Mouse (Mus musculus) kidney, adult 18-20 months (tissue): ENCODE results near the gene Gak.
"Not testable (repeated sequence)": the region's sequence is repeated elsewhere in the genome, so short reads cannot be mapped to it uniquely, and the experiment has no call there.

Source experiments
- DNase-seq: peaks from one replicate; pipeline ENCODE4 v3.0.0; 2021

The Gak gene

DNA sequence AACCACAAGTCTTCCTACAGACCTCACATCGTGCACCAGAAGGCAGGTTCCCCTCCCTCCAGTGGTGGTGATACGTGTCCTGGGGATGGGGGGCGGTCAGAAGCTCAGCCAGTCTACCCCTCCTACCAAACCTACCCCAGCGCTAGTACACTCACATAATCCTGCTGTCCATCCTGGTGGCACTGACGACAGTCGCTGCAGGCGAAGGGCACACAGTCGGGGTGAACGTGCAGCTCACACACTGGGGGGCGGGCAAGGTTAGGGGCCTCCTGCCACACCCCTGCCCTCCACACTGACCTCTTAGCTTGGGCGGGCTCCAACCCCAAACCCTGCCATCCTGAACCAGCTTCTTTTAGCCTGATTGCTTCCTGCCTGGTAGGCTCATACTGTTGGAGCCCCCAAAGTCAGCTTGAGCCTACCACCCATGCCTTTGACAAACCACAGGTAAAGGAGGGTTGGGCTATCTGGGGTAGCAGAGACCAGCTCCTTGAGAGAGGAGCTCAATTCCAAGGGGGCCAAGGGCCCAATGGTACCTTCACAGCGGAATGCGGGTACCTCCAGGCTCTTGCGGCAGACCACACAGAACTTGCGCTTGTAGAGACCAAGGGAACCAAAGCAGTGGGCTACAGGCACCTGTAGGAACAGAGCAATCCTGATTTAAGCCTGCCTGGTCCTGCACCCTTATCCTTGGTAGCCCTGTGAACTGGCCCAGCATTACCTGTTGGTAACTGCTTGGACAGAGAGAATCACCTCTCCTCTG lies 26.5 kb upstream of the Gak start:
- DNase-seq: no peak

DNA sequence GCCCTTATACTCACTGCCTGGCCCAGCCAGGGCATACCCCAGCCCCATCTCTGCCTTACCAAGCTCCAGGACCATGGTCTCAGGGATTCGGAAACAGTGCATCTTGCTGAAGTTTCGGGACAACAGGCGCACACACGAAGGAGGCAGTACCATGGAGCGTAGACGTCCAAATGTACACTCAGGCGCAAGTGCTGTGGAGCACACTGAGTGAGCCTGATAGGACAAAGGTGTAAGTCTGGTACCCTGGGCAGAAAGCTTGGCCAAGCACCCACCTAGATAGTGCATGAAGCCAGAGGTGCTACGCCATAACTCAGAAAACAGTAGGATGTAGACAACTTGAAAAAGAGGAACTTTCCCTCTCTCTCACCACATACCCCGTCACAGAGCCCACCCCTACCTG lies 25.8 kb upstream of the Gak start:
- DNase-seq: no peak

DNA sequence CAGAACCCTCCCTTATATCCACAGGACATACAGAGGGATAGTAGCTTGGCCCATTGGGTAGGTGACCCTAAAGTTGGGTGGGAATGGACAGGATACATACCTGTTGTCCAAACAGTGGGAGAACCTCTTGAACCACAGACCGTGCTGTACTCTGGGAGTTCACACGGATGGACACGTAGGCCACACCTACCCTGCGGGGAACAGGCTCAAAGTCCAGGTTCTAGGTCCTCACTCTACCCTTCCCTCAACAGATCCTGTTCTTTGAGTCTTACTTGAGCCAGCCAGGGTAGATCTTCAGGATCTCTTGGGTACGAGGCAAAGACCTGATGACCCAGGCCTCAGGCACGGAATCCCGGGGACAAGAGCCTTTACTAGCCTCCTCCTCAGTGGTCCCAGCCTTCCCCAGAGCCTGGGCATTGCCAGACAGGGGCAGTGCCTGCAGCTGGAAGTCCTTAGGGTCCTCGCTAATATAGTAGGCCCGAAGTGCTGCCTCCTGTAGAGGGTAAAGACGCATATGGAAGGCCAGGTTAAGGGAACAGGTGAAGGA lies 25.0 kb upstream of the Gak start:
- peak; percentile 60 for DNase-seq

DNA sequence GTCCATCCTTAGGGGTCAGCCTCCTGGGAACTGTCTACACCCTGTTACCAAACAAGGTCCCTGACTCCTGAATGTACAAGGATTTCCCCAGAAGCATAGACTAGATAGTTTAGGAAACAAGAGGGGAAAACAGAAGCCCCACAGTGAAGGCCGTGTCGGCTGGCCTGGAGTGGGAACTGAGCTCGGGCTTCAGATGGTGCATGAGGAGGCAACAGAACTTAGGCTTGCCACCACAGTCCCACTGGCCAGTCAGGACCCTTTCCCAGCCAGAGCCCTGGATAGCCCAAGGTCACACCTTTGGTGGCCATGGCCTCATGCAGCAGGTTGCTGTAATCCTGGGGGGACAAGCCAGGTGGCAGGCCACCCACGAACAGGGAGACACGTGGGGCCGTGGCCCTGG lies 23.8 kb upstream of the Gak start:
- DNase-seq: no peak

DNA sequence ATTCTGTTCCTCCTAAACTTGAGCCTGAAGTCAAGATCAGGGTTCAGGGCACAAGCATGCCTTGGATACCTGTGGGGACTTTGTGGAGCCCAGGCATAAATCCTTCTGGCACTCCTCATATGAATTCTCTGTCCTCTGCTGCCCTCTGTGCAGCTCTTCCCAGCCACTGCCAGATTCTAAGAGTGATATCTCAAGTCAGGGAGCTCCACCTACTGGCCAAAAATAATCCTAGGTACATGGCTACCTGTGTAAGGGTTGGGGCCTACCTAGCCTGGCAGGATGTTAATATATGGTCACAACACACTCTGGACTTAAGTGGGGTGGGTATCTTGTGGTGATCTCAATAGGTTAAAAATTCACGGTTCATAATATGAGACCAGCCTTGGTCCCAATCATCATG lies 22.3 kb upstream of the Gak start:
- DNase-seq: peak; percentile 65

DNA sequence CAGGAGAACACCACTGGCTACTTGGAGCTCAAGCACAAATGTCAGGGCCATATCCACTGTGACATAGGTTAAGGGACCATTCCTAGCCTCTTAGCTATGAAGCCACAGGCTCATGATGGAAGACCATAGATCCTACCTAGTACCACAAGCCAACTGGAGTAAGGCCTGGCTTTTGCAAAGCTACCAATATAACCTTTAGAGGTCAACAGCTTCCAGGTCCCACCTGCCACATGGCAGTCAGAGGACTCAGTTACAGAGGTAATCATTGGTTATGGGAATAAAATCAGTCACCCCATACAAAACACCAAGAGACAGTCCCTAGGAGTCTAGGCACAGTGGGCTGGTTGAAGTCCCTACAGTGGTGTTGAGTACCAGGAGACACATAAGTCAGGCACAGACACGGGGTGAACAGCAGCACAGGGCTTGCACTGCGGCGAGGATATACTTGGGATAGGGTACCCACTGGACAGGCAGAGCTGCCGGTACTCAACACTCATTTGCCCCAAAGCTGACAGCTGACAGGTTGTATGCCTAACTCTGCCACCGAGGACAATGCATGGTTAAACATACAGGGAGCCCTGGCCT lies 21.7 kb upstream of the Gak start:
- DNase-seq: no peak

DNA sequence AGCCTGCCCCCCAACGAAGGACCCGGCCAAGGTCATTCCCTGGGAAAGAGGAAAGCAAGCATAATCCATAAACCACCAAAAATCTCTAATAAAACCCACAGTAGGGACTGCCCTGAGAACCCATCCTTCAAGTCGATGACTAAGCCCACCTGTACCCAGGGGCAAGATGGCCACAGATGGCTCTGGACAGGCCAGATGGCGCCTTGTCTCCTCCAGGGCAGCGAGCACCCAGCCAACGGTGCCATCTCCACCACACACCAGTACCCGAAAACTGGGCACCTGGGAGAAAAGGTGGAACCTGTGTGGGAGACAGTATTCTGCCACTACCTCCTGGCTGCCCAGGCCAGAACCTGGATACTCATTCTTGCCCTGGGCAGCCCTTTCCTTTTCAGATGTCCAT lies 20.8 kb upstream of the Gak start:
- no peak for DNase-seq

DNA sequence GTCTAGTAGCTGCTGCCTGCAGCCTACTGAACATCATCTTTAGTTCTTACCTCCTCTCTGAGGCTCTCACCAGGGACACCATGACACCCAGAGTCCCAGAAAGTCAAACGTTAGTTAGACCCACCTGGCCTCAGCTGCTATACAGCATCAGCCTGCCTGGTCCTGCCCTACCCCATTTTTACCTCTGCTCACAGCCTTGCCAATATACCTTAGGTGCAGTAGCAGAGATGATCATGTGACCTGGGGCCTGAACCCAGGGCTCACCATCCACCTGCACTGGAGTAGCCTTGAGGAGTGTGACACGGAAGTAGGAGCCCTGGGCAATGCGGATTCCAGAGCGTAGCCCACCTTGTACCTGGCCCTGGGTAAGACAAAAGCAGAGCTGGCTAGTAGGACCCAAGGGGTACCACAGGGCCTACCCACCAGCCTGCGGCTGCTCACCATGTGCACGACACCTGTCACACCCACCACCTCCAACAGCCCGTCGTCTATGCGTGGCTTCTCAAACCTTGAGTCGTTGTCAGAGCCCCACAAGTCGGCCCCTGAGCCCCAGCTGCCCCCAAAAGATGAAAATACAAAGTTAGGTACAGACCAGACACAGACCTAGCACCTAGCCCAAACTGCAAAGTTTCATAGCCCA lies 19.5 kb upstream of the Gak start:
- DNase-seq: no peak

DNA sequence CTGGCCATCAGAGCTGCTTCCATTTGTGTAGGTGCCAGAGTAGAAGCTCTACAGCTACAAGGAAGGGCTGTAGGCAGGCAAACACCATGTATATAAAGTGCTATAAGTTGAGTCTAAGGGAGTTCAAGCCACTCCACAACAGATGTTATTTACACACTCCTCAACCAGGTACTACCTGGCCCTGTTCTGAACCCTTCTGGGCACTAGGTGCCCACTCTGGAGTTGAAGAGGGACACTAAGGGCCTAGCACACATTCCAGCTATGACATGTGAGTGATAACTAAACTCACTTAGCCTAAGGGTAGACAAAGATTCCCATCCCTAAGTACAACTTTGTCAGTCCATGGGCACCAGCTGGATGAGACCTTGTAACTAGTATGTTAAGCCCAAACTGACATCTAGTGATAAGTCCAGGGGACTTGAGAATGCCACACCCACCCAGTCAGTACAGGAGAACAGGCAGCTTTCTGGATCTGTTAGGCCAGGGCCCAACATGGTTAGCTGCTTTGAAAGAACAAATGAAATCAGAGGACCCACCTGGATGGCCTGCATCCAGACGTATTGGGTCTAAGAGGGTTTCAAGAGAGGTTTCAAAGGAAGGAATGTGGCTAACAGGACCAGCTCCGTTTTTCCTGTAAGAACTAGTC lies 18.4 kb upstream of the Gak start:
- DNase-seq: no peak

DNA sequence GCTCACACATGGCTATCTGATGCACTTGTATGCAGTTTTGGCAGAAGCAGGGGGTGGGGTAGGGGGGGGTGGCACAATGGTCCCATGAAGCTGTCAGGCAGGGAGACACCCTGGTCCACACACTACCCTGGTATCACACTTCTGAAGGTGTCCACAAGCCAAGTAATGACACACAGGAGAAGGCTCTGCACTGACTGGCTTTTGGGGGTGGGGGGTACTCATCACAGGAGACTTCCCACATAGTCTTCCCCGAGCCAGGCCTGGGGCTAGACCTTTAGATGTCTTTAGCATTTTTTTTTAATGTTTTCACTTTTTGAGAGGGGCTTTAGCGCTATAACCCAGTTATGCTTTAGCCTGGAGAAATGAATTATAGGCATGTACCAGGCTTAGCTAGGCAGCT lies 17.8 kb upstream of the Gak start:
- no peak for DNase-seq

DNA sequence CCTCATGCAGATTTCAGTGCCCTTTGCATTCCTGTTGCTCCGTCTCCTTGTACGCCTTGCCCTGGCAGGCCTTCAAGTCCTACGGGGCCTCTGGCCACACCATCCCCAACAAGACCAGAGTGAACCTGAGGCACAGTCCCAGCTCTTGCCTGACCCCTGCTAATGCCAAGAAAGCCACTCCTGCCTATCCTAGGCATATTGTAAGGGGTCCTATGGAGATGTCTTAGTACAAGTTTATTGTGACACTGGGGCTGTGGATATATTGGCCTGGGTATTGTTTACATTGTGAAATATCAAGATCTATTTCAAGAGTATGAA lies 16.7 kb upstream of the Gak start:
- DNase-seq: peak; percentile 25

DNA sequence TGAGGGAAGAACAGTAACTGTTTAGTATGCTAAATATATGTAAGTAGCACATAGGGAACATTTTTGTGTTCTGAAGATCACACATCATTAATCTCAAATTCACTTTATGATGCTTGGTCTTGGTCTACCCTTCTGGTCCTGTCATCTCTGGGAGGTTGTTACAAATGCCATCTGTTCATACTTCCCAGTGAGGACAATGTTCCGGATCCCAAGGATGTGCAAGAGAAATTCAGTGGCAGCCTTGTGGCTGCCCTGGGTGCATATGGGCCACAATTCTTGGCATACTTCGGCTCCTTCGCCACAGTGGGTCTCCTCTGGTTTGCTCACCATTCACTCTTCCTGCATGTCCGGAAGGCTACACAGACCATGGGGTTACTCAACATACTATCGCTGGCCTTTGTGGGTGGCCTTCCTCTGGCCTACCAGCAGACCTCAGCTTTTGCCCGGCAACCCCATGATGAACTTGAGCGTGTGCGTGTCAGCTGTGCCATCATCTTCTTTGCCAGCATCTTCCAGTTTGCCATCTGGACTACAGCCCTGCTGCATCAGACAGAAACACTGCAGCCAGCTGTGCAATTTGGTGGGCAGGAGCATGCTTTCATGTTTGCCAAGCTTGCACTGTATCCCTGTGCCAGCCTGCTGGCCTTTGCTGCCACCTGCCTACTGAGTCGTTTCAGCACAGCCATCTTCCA lies 16.2 kb upstream of the Gak start:
- no peak for DNase-seq

DNA sequence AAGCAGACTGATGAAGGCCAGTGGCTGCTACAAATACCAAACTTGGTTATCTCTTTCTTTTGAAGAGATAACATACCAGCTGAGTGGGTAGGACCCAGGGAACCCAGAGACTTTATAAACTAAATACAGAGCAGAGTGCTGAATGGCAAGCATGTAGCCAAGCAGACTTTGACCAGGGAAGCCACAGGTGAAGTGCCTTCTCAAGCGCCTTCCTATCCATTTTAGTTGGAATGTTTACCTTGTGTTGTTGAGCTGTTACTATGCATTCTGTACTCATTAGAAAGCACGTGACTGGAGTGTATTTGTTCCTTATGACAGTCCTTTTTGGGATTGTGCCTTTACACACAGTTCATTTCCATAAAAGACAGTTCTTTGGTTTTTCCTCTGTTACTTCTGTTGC lies 14.1 kb upstream of the Gak start:
- DNase-seq: no peak

DNA sequence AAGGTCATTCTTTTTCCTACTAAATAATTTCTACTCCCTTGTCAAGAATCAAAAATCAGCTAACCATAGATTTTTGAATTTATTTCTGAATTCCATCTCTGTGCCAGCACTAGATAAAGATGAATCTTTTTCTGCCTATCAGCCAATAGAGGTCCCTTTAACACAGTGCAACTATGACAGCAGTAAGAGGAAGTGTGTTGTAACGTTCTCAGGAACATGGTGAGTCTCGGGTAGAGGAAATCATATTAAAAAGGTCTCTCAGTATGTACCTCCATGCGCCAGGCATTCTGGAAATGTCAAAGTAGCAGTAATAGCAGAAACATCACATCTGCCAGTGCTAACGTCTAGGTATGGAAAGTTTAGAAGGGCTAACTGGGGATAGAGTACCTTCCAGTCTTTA lies 6.6 kb upstream of the Gak start:
- no peak for DNase-seq

DNA sequence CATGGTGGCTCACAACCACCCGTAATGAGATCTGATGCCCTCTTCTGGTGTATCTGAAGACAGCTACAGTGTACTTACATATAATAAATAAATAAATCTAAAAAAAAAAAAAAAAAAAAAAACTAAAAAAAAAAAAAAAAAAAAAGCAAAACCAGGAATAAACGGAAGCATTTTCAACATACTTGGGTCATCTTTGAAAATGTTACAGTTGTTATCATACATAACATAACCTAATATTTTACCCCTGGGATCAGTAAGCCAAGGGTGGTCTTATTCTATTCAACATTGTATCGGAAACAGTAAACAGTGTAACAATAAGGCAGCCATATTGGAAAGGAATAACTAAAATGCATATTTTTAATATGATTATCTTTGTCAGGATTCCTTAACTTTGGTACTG lies 4.5 kb upstream of the Gak start:
- DNase-seq: not testable (repeated sequence)

DNA sequence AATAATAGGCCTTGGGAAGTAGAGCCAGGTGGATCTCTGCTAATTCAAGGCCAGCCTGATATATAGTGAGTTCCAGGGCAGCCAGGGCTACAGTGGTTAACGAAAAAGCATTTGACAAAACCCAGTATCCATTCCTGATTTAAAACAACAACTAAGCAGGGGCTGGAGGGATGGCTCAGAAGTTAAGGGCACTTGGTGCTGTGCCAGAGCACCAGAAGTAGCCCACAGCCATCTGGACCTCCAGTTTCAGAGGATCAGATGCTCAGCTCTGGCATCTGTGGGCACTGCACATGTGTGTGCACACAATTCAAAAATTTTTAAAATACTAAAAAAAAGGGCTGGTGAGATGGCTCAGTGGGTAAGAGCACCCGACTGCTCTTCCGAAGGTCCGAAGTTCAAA lies 4.1 kb upstream of the Gak start:
- no peak for DNase-seq

DNA sequence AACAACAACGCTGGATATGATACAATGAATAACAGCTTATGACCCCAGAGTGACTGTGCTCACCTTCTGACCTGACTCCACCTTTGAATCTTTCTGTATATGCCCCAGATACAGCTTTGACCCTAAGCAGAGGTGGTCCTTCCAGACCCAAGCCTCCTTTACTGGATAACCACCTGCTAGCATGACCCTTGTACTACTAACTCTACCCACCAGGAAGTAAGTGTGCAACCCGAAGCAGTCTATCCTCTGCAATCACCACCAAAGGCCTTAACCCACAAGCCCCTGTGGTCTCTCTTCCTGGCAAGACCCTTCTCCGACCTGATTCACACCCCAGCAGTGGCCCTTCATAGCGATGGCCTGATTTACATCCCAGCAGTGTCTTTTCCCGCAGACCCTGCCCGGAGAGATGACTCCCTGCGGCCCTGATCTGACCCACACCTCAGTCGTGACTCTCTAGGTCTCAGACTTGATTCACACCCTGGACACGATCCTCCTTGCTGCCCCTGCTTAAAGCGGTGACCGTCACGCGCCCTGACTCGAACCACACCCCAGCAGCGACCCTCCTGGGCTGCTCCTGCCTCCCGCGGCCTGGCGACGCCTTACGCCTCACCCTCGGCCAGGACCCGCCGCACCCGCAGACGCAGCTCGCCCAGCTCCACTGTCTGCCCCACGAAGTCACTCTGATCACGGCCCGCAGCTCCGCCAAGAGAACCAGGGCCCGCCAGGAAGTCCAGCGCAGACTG lies 493 bp downstream of the Gak start:
- no peak for DNase-seq

DNA sequence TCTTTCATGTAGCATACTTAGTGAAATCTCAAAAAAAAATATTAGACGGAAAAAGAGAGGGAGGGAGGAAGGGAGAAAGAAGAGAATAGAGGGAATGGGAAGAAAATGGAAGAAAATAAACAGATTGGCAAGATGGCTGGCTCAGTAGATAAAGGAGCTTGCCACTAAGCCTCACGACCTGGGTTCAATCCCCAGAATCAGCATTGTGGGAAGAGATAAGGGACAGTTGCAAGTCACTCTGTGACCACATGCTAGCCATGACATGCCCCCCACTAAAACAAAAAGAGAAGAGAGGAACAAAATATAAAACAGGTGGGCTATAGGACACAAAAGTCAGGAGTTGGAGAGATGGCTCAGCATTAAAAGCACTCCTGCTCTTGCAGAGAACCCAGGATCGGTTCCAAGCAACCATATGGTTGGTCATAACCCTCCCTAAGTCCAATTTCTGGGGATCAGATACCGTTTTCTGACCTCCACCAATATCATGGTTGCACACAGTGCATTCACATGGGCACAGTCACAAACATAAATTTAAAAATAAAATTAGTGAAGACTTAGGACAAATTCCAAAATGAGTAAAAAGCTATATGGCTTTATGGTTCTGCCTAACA lies 3.4 kb downstream of the Gak start:
- DNase-seq: no peak

DNA sequence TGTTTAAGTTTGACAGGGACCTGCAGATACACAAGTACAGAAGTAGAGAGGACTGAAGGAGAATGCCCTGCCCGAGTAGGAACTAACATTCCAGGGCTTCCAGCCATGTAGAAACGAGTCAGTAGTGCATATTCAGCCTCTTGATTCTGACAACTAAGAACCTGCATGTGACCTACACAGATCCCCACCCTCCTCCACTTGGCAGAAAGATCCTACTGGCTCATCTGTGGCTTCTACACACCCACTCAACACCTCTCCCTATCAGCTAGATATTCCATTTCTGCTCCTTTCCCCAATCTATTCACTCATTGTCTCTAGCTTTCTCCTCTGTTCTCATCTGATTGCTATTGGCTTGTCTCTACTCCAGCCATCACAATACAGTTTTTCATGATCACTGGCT lies 7.7 kb downstream of the Gak start:
- no peak for DNase-seq

DNA sequence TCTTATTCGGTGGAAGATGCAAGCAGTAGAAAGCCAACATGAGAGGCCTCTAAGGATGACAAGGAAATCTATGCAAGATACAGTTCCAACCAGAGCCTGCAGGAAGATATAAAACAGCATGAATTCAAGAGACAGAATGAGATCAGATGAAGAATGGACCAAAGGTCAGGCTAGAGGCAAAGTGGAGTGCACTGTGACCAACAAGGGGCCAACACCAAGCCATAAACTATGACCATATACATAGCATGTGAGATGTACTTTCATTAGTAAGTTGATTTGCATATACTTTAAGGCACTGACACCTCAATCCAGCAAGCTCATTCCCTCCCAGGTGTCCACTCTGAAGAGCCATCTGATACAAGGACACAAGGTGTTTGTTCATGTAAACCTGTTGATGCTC lies 19.1 kb downstream of the Gak start:
- DNase-seq: no peak

DNA sequence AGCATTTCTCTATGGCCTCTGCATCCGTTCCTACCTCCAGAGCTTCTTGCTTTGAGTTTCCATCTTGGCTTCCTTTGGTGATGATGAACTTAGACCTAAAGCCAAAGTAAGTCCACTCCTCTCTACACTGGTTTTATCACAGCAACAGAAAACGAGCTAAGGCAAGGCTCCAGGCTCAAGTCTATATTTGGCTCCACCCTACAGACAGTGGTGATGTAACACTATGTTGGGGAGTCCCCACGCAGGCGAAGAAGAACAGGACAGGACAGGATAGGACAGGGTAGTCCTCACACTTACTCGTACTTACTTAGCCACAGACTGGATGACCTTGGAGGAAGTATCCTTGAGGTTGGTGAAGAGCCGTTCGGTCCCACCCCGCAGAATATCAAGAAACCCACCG lies 27.0 kb downstream of the Gak start:
- DNase-seq: no peak

DNA sequence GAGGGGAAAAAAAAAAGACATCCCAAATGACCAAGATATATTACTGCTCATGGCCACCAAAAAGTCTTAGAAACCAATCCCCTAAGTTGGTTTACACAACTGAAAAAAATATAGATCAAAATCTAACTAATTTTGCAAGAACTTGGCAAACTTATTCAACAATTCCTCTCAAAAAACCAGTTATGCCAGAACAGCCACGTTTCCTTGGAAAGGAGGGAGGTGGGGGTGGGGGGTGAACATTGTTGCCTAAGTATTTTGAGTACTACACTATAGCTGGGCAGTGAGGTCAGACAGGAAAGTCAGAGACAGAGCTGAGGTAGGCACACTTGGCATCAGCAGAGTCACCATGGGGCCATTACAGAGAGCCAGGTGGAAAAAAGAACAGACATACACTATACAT lies 29.6 kb downstream of the Gak start:
- no peak for DNase-seq
